Mouse (Mus musculus) cerebellum, adult 11-12 months (tissue): Measurements from ENCODE around the gene Rps26.

Experiments
- DNase-seq: peaks from one replicate; pipeline ENCODE4 v3.0.0; 2022

The Rps26 gene

DNA sequence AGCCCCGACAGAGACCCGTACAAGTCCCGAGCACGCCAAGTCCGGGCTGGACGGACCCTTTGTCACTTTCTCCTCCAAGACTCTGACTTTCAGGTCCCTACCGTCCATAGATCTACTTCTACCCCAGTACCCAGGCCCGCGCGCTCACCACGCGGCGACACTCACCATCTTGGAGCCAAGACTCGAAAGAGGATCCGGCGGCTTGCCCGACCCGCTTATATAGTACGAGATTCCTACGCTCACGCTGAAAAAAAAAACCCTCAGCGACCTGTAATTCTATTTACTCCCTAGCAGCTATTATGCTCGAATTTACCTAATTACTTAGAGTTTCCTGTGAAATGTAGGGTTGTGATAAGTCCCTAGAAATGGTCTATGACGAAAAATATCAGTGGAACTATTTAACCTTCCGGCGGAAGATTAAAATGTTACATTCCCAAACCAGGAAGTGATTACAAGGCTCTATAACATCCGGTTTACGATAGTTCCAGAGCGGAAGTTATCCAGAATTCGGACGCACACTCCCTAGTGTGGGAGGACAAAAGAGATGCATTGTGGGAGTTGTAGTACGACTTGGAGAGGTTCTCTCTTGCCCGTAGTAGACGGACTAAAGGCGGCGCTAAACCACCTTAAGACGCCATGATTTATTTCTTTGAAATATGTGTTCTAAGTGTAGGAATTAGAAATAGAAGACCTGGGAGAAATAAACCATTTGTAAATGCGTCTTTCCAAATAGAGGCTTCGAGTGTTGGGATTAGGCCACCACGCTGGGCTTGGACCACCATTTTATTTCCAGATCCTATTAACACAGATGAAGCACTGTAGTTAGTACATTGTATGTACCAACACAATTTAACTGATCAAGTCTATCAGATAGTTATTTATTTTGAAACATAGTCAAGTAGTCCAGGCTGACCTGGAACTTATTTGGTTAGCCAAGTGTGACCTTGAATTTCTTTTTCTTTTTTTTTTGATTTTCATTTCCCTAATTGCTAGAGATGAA lies at the start of gene Rps26:
TSS of gene Rps26 (minus strand) at position 437 of the 1,000 bp plus-strand sequence.
- peak; percentile 95 for DNase-seq

DNA sequence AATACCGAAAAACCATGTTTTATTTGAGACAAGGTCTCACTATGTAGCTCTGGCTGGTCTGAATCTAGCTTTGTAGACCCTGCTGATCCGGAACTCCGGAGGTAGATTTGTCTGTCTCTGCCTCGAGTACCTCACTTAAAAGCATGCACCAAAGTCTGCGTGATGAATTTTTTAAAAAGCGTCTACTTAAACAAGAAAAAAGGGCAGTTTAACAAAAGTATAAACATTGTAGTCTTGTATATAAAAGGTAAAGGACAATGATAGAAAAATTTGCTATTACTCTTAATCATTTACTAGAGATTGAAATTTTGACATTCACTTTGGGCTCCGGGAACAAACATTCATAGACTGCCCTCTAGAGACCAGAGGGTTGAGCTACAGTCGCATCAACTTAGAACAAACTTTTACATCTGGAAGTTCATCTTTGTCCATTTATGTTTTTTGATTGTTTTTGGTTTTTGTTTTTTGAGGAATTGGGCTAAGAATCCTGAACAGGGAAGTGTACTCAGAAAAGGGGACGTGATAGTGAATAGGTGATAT lies 48.0 kb upstream of the Rps26 start:
- DNase-seq: no peak

DNA sequence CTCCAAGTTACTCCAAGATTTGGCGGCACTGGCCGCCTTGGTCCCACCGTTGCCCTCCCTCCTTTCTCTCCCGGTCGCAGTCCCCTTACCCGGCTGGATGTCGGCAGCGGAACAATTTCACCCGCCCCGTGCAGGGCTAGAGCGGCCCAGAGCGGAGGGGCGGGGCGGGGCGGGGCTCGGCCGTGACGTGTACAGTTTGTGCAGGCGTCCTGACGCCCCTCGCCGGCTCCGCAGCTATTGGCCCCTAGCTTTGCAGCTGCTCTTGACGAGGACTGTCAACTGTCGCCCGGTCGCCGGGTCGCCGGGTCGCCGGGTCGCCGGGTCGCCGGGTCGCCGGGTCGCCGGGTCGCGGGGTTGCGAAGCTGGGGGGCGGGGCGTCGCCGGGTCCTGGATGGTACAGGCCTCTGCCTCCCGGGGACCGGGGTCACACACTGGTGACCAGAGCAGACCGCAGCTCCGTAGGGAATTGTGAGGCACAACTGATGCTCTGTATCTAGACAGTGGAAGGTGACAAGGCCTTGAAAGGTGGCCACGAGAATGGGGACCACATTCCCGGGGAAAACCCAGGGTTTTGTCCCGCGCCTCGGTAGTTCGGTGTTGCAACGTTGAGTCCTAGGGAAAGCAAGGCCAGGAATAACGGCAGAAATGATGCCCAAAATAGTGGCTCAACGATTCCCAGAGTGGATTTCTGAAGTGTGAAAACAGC lies 47.4 kb upstream of the Rps26 start, which contains the start of gene Suox:
TSS of gene Suox (minus strand) at position 311 of the 706 bp plus-strand sequence.
- DNase-seq: peak; percentile 82

DNA sequence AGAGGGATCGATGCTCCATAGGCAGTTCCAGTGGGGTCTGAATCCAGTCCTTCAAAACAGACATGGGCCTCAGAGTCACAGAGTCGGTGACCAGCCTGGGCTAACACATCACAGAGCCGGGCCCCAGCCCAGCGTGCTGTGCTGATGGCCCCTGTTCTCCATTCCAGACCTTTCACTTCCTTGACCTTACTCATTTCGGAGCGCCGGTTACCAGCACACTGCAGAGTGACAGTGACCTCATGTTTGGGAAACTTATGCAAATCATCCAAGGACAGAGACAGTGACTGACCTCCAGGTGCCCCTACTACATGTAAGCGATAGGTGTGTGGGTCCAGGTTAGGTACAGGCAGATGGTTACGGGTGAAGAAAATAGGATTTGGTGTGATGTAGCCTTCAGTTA lies 44.6 kb upstream of the Rps26 start:
- DNase-seq: no peak

DNA sequence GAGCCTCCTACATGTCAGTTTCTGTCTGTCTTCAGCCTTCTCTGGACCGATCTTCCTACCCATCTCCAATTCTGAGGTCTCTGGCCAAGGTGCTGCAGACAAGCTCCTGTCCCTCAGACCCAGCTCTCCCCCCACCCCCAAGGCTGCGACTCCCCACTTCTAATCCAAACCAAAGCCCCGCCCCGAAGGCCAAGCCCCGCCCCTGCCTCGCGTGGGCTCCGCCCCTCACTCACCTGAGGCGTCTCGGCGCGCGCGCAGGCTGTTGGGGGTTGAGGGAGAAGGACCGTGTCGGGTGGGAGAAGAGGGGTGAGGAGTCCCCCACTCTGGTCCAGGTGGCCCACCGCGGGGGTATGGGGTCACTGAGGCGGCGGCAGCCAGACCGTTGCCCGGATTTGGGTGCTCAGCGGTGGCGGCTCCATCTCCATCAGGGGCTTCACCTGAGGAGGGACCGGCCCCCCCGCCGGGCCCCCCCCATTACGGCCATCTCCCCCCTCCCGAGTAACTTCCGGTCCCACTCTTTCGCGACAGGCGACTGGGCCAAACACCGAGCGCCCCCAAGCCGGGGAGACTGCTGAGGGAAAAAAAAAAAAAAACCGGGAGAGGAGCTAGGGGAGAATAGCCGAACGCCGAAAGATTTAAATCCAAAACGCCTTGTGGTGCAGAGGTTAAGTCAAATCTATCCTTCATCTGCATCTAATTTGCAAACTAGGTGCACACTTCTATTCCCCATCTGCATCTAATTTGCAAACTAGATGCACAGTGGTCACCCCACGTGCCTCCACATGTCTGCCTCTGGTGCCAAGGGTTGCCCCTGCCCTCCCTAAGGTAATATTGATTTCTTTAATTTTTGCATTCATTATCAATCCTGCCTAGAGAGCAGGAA lies 42.5 kb upstream of the Rps26 start:
- peak; percentile 86 for DNase-seq

DNA sequence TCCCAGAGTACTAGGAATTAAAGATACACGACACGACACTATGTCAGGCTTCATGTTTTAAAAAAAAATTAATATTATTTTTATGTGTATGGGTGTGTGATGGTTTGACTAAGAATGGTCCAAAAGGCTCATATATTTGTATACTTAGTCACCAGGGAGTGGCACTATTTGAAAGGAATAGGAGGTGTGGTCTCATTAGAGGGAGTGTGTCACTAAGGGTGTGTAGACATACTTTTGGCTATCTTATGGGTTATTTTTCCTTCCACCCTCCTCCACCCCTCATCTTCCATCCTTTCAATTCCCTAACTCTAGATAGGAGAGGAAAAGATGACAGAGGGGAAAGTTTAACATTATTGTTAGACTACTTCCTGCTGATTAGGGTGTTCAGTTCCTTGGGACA lies 39.3 kb upstream of the Rps26 start:
- DNase-seq: no peak

DNA sequence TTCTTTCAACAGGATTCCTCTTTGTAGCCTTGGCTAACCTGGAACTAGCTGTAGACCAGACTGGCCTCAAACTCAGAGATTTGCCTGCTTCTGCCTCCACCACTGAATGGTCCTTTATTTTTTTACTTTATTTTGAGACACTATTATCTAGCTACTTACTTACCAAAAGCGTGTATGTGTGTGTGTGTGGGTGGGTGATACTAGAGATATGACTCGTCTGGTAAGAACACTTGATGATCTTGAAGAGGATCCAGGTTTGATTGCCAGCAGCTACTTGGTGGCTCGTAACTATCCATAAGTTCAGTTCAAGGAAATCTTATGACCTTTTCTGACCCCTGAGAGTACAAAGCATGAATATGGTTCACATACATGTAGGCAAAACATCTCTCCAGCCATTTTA lies 38.8 kb upstream of the Rps26 start:
- DNase-seq: no peak

DNA sequence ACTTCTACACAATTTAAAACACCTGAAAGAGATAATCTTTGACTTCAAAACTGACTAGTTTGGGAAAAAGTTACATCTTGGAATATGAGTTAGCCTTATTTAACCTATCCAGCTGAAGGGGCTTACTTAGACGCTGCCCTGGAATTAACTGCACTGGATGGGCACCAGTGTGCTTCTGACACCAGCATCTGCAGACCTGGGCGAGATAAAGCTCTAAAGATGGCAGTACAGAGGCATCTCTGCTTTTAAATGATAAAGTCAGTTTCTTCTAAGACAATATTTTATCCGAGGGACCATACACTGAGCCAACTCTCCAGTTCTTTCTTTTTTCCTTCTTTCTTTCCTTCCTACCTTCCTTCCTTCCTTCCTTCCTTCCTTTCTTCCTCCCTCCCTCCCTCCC lies 38.3 kb upstream of the Rps26 start:
- no peak for DNase-seq

DNA sequence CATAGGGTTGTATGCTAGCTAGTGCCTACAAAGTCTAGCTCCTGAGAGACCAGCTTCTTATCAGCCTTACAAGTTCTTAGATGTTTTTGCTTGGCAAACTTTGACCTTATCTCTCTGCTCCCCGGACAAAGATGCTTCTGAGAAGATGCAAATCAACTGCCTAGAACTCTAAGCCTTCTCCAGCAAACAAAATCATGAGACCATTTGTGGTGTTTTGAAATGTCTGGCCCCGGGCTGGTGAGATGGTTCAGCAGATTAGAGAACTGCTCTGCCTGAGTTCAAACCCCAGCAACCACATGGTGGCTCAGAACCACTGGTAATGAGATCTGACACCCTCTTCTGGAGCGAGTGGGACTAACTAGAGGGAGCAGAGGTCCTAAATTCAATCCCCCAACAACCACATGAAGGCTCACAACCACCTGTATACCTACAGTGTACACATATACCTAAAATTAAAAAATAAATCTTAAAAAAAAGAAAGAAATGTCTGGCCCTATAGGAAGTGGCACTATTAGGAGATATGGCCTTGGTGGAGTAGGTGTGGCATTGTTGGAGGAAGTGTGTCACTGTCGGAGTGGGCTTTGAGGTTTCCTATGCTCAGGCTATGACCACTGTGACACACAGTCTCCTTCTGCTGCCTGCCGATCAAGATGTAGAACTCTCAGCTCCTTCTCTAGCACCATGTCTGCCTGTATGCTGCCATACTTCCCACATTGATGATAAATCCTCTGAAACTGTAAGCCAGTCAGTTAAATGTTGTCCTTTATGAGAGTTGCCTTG lies 37.1 kb upstream of the Rps26 start:
- no peak for DNase-seq

DNA sequence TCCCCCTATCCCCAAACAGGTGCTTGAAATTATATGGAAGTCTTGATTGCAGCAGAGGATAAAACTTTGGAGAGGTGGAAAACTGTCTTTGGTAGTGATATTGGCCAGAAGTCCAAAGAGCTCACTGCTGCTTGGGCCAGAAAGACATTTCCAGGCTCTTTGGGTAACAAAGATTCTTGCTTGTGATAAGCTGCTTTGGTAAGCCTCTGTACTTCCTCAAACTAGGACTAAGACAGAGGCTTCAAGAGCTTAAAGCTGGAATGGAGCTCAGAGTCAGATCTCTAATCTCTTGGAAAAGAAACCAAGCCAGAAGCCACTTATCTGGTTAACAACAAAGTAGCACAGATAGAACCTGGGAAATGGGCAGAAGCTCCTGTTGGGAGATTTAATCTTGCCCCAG lies 35.9 kb upstream of the Rps26 start:
- DNase-seq: no peak

DNA sequence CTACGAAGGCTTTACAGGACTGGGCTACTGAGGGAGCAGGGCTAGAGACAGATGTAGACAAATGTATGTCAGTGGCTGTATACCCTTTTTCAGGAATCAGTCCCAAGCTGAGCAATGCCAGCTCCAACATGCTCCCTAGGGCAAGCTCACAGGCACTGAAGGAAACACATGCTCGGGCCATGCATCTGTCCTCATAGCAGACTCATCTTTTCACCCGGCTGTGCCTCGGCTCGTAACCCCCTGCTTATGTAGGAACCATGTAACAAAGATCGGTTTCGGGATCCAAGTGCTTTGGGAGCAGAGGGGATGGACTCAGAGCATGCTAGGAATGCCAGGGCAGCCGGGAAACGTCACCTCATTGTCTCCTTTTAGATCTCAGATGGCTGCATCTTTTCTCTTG lies 32.9 kb upstream of the Rps26 start:
- no peak for DNase-seq

DNA sequence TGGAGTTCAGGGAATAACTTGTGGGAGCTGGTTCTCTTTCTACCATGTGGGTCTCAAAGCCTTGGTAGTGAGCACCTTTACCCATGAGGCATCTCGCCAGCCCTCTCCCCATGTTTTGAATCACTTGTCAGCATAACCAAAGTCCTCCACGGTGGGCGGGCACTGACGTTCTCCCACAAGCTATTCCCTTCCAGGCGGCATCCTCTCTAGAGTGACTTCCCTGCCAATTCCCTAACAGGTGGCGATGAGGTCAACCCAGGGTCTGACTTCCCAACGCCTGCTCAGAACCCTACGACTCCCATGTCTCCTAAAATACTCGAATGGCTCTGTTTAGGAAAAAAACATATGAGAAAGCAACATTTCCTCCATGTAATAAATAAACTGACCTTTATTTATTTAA lies 31.3 kb upstream of the Rps26 start:
- no peak for DNase-seq

DNA sequence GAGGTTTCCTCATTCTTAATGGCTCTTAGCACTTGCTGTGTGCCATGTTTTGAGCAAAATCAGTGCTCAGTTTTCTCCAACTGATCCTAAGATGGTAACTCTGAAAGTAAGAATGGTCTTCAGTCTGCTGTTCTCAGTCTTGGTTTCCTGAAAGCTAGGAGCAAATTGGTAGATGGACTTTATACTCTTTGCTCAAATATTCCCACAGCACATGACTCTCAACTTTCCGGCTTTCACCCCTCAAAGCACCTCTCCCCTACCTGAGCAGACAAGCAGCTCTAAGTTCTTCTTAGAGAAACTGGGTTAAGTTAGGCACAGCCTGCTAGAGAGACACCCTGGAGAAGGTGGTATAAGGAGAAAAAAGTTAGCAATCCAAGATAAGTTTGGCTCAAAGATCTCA lies 30.2 kb upstream of the Rps26 start:
- DNase-seq: no peak

DNA sequence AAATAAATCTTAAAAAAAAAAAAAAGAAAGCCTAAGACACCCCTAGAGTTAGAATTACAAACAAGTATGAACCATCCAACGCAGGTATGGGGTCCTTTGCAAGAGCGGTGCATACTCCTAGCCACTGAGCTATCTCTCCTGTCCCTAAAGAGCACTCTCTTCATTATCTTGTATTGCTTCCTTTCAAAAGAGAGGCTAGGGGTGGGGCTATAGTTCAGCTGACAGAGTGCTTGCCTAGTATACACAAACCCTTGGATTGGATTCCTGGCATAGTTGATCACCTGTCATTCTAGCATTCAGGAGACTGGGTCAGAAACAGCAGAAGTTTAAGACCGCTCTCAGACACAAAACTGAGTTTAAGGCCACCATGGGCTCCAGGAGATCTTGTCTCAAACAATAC lies 28.7 kb upstream of the Rps26 start:
- DNase-seq: no peak

DNA sequence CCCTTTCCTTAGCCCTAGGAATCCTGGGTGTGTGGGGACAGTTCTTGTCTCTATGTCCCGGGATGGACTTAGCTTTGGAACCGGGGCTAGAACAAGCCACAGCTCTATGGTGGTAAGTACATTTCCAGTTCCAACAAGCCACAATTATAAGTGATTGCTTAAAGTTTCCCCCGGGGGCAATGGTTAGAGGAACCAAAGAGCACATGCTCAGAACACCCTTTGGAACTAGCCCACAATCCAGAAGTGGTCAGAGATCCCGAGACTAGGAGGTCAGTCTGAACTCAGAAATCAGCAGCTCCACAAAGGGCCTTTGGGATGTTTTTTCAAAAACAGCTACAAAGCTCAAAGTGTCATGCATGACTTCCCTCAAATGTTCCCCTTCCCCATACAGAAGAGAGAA lies 27.3 kb upstream of the Rps26 start:
- DNase-seq: no peak

DNA sequence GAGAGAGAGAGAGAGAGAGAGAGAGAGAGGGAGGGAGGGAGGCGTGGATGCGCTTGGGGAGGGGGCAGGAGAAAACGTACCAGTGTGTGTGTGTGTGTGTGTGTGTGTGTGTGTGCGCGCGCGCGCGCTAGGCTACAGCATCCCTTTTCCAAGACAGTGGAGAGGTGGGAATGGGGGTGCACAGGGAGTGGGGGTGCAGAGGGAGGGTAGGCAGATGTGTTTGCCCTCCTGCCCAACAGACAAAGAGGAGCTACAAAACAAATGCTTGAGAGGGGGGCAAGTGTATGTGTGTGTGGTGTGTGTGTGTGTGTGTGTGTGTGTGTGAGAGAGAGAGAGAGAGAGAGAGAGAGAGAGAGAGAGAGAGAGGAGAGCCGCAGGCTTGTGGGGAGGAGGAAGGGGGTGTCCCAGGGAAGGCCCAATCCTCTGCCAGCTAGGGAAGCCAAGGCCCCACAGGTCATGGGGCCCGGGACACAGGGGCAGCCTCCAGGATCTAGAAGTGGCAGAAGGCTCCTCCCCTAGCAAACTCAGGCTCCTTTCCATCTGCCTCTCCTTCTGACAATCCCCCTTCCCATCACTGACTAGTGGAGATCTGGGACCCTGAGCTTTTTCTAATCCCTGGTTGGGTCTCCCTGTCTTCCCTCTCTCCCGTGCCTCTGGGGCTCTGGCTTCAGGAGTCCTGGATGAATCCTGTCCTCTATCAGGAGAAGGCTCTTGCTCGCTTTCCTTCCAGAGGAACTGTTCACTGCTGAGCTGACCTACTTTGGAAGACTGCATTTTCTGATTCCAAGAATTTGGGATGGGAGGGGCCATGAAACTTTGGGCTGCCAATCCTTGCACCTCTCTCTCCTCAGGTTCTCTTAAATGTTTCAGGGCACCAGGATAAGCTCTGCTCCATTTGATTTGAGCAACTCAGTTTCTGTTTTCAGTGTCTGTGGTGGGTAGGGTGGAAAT lies 19.9 kb upstream of the Rps26 start:
- DNase-seq: peak; percentile 52

DNA sequence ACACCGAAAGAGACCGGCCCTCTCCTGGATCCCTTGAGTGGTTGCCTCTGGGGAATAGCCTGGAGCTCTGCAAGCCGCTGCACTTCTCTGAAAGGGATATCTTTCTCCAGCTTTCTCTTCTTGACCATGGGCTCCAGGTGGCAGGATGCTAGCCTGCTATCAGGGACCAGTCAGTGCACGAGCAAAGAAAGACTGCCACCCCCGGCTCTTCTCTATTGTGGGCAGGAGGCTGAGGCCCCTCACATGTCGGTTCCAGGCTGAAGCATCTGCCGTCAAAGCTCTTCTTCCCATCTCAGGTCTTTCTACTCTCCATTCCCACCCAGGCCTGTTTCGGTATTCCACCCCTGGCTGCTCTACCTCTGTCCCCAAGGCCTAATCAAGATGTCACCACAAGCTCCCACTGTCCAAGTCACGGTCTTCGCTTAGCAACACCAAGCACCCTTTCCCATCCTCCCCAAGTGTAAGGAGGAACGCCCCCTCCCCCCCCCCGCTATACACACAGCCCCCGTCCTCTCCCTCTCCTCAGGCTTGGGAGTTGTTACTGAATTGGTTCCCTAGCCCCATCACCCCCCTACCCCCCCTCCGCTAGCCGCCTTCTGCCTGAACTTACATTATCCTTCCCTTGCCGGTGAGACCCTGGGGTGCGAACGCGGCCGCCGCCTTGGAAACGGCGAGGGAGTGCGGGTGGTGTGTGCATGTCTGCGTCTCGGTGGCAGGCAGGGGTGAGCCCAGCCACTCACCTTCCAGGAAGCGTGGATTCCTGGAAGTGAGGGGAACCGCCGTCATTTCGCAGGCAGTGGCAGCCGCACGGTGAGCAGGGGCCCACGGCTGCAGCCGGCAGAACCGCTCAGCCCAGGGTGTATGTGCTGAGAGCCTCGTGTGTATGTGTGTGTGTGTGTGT lies 18.8 kb upstream of the Rps26 start, which contains the start of gene Ikzf4:
TSS of gene Ikzf4 (minus strand) at position 881 of the 901 bp plus-strand sequence.
- peak; percentile 56 for DNase-seq

DNA sequence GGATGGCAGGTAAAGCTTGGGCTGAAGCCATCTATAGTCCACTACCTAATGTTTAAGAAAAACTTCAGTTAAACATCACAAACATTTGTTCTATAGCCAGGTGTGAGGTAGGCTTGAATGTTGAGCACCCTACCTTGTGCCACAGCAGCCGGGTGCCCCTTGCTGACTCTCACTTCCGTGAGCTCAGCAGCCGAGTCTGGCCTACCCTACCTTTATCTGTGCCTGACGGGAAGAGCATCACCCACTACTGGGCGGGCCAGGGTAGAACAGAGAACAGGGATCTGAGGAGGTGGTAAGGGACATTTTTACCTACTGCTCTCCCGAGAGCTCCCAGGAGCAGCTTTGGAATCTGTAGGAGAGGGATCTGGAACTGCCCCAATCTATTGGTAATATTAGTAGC lies 16.2 kb upstream of the Rps26 start:
- no peak for DNase-seq

DNA sequence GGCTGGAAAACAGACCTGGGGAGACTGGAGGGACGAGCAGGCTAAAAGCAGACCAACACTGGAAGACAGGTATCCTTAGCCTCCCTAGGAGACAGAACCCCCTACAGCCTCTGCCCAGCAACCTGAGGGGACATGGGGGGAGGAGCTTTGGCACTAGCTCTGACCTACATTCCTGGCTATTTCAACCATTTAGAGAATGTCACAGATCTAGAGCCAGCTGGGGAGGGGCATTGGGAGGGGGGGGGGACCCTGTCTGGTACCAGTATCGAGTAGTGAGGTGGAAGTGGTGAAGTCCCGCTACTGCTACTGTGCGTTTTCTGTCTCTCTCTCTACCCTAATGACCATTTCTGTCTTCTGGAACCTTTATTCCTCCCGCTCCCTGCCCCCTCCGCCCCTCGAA lies 15.3 kb upstream of the Rps26 start:
- DNase-seq: no peak
